Mouse (Mus musculus) erythroid progenitor cell, adult 5-6 weeks (primary cell): Measurements from ENCODE around the gene Padi1. TPM values are rescaled to one million over a fixed set of nuclear protein-coding genes. Genes with fewer than 3 reads are reported as not detected.

Source experiments
- ATAC-seq: replicated peaks from 2 replicates; pipeline ENCODE4 v1.8.0; 2016; ENCODE audit warnings: moderate number of reproducible peaks, mild to moderate bottlenecking, moderate TSS enrichment, inconsistent platforms; ENCODE audit not compliant: poor library complexity, low FRiP score, severe bottlenecking
- total RNA-seq, 2 experiments: library from RNA; stranded (forward) in 1 of 2; stranded (reverse) in 1 of 2; fragments of 150-400 nt in 1 of 2; fragments of 186-747, 209-891 nt in 1 of 2; gene quantifications; 2 replicates each; pipeline versions ENCODE4 v1.2.3 to v1.2.4; 2015 to 2017; ENCODE audit warnings: low replicate concordance in 2 of 2

The Padi1 gene
- not detected in 2 replicates for total RNA-seq (2015; ENCODE audit: low replicate concordance)
- total RNA-seq (2017; ENCODE audit: low replicate concordance), result not detected in 2 replicates

DNA sequence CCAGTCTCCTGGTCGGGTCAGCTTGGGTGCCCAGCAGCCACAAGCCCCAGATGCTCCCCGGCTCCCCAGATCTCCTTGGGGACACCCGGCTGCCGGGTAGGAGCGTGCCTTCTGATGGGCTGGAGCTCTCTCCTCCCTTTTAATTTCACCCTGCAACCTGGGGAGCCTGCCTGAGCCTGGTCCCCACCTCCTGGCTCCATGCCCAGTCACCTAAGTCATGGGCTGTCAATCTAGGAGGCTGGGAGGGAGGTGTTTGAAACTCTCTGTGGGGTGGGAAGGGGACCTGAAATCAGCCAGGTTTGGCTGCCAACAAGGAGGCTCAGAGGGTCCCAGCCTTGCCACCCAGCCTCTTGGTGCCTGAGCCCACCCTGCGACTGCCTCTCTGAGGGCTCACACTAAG is at the start of gene Padi1:
TSS of gene Padi1 (minus strand) at position 113 of the 400 bp plus-strand sequence.
- no peak for ATAC-seq

DNA sequence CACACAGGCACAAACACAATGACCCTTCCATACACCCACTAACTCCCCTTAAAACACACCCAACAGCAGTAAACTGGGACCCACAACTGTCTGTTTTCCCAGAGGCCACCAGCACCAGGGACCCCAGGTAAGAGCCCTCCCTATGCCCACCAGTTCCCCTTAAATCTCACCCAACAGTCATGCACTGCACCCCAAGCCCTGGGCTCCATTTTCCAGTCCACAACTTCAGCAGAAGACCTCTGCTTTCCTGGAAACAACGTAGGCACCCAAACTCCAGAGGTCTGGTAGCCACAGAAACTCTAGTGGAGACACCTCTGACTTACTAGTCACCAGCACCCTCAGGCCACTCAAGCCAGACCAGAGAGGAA is 46.6 kb upstream of the Padi1 start:
- ATAC-seq, result no peak

DNA sequence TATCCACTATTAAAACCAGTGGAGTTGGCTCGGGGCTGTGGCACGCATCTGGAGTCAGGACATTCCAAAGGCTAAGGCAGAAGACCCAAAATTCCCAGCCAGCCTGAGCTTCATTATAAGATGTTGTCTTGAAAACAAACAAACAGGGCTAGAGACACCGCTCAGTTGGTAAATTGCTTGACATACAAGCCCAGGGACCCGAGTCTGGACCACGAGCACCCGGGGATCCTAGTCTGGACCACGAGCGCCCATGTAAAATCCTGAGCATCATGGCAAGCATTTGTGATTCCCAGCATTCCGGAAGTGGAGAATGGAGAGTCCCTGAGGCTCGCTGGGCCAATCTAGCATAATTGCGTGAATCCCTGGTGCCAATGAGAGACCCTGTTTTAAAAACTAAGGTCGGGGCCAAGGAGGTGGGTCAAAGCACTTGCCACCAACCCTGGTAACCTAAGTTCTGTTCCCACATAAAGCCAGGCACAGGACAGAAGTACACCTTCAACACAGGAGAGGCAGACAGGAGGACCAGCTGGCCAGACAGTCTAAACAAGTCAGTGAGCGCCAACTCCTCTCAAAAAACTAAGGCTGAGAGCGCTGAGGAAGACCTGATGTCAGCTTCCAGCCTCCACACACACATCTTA is 46.1 kb upstream of the Padi1 start:
- ATAC-seq, result no peak

DNA sequence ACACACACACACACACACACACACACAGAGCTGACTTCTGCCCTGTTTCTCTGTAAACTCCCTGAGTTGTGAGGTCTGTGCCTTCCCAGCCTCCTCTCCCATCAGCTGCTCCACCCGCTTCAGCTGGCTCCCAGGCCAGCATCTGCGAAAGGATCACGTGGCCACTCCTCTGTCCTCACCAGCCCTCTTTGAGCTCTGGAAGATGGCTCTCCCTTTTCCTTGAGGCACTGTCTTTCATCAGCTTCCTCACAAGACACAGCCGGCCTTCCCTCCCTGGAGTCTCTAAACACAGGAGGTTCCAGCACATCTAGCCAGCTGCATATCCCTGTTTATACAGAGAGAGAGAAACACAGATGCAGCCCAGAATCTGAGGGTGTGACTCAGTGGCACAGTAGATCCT is 38.3 kb upstream of the Padi1 start:
- ATAC-seq, result no peak

DNA sequence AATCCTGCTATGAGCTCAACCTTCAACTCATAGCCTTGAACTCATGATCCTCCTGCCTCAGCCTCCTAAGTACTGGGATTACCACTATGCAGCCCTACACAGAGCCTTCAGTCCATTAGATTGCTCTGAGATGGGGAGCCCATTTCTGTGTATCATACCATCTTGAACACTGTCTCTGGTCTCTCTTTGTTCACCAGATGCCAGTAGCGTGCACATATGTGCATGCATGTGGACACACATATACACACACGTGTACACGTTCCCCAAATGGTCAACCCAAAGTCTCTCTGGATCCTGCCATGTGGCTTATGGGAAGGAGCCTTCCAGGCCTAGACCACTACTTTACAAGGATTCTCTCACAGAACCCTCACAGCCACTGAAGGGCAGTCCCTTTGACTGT is 37.4 kb upstream of the Padi1 start:
- no peak for ATAC-seq

DNA sequence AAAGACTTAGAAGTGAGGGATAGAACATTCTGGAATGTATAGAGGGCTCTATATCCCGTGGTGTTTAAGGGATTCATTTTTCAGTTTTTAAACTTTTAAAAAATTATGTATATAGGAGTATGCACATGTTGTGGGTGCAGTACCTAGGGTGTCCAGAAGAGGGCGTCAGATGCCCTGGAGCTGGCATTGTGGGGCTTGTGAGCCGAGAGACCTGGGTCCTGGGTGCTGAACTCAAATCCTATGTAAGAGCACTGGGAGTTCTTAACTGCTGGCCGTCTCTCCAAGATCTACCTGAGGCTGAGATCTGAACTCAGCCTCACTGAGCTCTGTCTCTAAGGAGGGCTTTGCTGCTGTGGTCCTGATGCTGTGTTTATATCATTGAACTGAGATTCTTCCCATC is 36.8 kb upstream of the Padi1 start:
- ATAC-seq, result no peak

DNA sequence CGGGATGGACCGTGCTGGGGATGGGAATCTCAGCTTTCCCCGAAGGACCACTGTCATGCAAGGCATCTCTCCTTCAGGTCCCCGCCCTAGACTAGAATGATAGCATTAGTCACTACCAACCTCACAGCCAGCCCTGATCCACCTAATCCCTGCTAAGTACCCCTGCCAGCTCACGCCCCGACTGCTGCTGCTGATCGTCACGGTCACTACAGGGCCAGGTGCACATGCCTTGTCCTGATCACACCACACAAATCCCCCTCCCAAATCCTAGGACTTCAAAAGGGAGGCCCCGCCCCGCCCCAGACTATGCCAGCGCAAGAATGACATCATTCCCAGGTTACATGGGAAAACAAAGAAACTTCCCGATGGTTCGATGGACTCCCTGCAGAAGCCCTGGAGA is 36.2 kb upstream of the Padi1 start:
- ATAC-seq, result no peak

DNA sequence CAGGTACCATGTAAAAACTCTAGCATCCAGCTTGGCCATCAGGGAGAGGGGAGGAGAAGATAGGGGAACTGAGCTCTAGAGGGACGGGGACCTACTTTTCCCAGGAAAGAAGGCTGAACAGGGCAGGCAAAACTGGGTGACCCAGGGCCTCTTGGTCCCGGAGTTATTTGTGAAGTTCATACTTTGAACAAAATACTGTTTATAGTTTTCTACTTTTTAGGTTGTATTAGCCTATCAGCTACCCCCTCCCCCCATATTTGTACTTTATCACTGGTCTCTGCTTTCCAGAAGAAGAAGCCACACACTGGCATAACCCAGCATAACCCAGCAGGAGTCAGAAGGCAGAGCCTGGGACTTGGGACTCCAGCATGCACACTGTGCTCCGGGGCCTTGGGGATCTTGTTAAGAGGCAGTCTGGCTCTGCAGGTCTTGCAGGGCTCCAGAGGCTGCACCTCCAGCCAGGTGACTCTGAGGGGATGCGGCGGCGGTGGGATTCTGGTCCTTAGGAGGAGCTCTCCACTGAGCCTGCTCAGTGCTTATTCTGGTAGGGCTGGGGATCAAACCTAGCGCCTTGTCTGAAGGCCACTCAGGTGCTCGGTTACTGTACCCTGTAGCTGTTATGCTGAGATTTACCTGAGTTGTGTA is 35.6 kb upstream of the Padi1 start:
- no peak for ATAC-seq

DNA sequence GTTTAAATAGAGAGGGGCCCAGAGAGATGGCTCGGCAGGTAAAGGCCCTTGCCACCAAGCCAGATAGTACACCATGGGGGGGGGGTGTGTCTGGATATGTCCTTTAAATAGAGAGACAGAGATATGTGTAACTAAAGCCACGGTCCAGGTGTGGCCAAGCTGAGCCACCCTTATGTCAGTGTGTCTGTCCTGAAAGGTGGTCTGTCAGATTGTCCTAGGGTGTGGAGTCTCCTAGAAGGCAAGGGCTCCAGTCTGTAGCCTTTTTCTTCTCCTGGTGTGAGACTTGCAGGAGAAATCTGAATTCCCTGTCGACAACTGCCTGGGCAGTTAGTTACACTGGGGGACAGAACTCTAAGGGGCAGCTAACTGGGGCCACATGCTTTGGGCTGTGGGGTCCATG is 34.6 kb upstream of the Padi1 start:
- ATAC-seq, result no peak

DNA sequence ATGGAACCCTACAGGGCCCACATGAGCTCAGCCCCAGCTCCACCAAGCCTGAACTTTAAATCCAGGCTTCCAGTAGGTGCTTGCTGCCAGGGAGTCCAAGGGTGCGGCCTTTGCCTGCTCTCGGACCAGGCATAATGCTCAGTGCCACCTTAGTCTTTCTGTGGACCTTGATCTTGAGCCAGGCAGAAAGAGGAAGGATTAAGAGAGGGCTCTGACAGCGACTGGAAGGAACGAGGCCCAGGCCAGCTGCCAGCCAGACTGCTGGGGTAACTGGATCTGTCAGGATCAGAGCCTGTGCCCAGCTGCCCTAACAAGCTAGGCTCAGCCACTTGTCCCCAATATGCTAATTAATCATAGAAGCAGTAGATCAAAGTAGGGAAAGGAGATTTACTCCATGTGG is 34.2 kb upstream of the Padi1 start:
- no peak for ATAC-seq

DNA sequence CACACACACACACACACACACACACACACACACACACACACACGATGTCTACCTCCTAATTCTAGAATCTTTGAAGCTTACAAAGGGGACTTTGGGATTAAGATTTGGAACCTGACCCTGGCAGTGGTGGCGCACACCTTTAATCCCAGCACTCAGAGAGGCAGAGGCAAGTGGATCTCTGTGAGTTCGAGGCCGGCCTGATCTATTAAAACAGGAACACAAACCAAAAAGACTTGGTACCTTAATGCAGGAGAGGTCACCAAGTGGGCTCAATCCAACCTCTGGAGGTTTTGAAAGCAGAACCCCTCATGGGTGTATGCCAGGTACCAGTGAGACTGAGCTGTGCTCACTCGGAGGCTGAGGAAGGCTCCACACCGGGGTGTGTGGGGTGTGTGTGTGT is 33.5 kb upstream of the Padi1 start:
- ATAC-seq, result no peak

DNA sequence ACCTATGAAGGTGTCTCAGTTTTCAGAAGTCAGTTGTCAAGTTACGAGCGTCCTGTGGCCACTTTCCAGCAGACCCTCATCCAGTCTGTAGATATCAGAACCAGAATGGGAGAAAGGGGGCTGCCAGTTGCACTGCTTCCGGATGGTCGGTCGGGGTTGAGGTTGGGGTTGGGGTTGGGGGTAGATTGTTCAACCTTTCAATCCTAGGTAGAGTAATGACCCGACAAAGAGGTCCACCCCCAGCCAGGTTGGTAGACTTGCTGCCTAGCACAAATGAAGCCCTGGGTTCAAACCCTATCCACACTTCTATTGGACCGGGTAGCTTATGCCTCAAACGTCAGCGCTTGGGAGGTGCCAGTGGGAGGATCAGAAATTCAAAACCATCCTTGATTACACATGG is 33.1 kb upstream of the Padi1 start:
- ATAC-seq, result no peak

DNA sequence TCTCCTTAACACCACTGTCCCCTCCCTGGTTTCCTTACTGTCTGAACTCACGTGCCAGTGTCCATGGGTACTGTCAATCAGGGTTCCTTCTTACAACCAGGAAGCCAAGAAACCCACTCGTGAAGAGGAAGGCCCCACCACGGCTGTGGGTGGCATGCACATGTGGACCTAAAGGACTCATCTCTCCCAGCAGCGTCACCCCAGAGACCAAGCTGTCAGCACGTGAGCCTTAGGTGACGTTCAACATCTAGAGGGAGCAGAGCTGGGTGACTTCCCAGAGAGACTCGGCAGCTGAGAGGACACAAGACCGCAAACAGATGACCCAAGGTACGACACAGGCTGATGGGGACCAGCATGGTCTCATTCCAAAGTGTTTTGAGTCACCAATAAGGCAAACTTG is 31.9 kb upstream of the Padi1 start:
- no peak for ATAC-seq

DNA sequence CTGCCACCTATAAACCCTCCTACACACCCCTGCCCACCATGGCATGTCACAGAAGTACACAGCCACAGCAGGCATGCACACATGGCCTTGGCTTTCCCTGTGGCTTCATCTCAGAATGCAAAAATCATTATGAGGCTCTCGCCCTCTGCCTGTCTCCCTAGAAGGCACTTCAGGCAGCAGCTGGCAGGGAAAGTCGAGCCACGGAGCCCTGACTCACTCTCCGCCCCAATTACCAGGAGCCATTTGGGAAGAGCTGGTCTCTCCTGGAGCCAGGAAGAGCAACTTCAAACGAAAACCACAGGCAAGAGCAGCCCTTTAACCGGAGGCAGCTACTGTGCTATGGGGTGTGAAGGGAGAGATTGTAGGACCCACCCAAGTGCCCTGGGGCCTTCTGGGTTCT is 31.1 kb upstream of the Padi1 start:
- no peak for ATAC-seq

DNA sequence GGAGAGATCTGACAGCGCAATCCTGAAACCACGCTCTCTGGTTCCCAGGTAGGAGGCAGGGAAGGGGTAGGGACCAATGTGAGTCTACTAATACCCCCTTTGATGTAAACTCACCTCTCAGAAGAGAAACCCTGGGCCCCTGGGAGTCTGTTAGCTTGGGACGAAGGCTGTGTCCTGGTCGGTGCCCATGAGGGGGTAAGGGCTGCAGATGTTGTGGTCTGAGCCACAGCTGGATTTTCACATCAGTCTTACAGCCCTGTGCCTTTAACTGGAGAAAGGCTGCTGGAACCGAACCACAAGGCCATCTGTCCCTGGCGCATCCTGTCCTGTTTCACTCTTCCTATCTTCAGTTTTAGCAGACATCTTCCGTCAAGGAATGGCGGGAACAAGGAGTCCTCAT is 30.6 kb upstream of the Padi1 start:
- no peak for ATAC-seq

DNA sequence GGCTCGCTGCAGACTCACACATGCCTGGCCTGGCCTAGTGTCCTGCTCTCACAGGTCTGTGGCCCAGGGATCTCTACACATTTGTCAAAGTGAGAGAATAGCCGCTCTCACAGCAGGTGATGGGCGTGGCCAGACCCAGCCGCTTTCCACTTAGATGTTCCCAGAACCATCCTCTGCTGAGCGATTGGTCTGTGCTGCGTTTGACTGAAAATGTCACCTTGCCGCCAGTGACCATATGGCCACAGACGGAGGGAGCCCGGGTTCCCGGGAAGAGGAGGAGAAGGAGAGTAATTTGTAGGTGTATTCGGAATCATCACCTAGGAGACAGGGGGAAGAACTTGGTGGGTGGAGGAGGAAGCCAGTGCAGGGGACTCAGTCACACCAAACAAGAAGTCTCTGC is 27.4 kb upstream of the Padi1 start:
- ATAC-seq, result no peak

DNA sequence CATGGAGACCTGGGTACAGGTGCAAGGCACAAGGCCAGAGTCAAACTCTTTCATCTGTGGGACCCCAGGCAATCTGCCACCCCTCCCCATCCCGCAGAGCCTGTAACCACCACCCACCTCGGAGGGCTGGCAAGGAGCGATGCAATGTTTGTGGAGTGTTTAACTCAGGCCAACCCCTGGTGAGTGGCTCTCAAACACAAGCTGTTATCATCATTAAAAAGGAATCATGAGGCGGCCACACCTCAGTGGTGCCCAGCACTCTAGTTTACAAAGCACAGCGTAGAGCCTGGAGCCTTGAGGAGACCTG is 27.1 kb upstream of the Padi1 start:
- no peak for ATAC-seq

DNA sequence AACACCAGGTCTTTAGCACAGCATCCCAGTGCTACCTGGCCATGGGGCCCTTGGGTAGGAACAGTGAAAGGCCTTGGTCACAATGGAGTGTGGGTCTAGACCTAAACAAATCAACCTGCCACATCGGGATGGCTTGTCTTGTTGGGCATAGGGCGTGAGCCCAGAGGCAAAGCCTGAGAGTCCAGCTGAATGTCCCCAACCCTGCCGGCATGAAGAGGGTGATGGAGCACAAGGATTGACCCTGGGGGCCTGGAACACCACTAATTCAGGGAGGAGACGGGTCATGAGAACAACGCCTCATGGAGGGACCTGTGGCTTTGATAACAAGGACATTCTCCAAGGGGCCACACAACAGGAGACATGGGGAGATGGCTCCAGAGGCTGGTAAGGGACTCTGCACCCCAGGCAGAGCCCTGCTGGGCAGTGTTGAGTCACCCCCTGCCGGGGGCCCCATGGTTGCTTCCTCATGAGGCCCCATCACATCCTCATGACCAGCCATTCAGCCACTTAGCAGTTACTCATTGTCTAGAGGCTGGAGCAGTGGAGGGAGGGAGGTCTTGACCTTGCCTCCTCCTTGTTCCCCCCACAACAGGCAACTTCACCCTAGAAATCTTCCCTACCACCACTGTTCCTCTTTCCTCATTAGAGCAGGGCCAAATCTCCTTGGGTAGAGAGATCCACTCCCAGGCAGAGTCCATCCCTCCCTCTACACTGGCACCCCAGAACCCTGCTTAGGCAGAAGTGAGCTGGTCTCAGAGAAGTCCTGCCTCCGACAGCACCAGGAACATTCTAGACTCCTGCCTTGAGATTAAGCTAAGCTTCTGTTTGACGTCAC is 26.5 kb upstream of the Padi1 start:
- ATAC-seq, result no peak

DNA sequence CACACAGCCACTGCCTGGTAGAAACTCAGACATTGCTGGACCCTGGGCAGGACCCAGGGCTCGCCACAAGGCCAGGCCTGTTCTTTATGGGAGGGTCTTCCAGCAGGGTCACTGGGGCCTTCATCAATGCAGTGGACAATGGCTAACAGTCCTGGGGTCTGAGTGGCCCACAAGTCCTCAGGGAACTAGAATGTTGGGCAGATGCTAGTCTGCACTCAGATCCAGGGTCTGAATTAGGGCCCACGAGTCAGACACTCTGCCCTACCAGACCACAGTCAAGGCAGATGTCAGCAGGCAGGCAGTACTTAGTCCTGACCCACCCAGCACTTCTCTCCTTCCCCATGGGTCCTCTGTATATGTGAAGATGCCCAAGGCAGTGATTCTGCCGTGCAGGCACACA is 25.8 kb upstream of the Padi1 start:
- no peak for ATAC-seq

DNA sequence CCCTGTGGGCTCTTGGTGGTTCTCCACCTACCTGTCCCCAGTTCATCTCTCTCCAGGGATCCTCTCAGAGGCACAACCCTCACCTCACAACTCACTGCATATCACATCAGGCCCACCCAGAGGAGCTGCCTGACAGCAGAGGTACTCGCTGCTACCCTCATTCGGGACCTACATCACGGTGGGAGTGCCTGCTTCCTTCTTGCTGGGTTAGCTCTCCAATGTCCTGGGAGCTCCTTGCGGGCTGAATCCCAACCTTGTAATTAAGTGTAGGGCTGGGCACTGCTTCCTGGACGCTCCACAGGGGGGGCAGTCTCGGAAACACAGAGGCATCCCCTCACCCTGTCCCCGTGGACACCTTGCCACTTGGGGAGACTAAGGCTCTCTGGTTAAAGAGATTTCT is 25.3 kb upstream of the Padi1 start:
- no peak for ATAC-seq

DNA sequence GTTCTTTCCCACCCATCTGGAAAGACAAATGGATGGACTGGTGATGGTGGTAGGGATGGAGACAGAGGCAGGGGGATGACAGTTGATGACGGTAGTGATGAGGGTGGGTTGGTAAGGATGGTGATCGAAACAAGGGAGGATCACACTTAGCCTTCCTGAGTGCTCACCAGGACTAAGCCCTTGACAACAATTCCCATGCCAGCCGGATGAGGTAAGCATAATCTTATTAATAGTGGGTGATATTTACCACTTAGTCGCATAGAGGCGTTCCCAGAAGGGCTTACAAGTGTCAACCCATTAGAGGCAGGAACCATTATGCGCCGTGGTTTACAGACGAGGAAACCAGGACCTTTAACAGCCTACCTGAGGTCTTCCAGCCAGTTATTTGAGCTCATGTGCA is 24.4 kb upstream of the Padi1 start:
- ATAC-seq, result no peak
